Mouse (Mus musculus): Measurements from ENCODE around the gene Man1a. TPM values are rescaled to one million over a fixed set of nuclear protein-coding genes. Genes with fewer than 3 reads are reported as not detected.

Man1a gene
- polyA plus RNA-seq, 1 experiment from 2014 or later: 16.9 TPM

GRCm38 (mm10) chr10:54087346-54087745, 10.9 kb upstream of the Man1a start:
- Histone ChIP-seq H3K36me3 (ENCODE audit: control insufficient read depth, insufficient read depth, low read length) (no peaks in the 10 kb centered on the region), H3K9ac (replicated peaks; ENCODE audit: low read depth, low read length) (no peak overlapping the region), H3K4me2 (replicated peaks; ENCODE audit: low read depth, low read length) (no peak overlapping the region), H3K4me3 (ENCODE audit: low read depth, low read length) (no peak overlapping the region), H3K27ac (ENCODE audit: low read length) (no peak overlapping the region), H3K9me3 (ENCODE audit: control insufficient read depth, low read depth, low read length) (no peaks in the 10 kb centered on the region), H3K4me1 (ENCODE audit: control insufficient read depth, insufficient read depth, low read length) (no peaks in the 10 kb centered on the region), H3K27me3 (ENCODE audit: control insufficient read depth, insufficient read depth, low read length) (no peaks in the 10 kb centered on the region)
- WGBS: 84% methylated on average over 3 of the region's 3 CpGs
- ATAC-seq (ENCODE audit: insufficient number of reproducible peaks, insufficient read depth, low FRiP score, low read depth): no peak

DNA sequence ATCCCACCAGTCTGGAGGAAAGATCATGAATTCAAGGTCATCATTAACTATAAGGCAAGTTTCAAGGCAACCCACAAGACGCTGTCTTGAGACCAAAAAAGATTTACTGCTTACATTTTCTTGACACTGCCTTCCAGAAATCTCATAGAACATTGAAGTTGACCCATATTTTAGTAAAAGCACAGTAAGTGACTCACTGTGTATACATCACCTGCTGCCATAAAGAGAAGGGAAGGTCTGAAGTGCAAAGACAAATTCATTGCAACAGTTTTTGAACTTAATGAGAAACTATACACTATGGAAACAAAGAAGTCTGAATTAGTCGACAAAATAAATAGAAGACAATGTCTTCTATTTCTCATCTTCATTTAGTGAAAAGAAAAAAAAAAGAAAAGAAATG, 8.7 kb upstream of the Man1a start:
- Histone ChIP-seq H3K4me3 (ENCODE audit: low read depth, low read length) (no peak overlapping the region), H3K36me3 (ENCODE audit: control insufficient read depth, insufficient read depth, low read length) (no peaks in the 10 kb centered on the region), H3K4me1 (ENCODE audit: control insufficient read depth, insufficient read depth, low read length) (no peaks in the 10 kb centered on the region), H3K9ac (replicated peaks; ENCODE audit: low read depth, low read length) (no peak overlapping the region), H3K27me3 (ENCODE audit: control insufficient read depth, insufficient read depth, low read length) (no peaks in the 10 kb centered on the region), H3K27ac (ENCODE audit: low read length) (no peak overlapping the region), H3K4me2 (replicated peaks; ENCODE audit: low read depth, low read length) (no peak overlapping the region), H3K9me3 (ENCODE audit: control insufficient read depth, low read depth, low read length) (no peaks in the 10 kb centered on the region)
- 82% methylated on average over 2 of the region's 2 CpGs for WGBS
- no peak for ATAC-seq (ENCODE audit: insufficient number of reproducible peaks, insufficient read depth, low FRiP score, low read depth)

GRCm38 (mm10) chr10:54077005-54077404, 596 bp upstream of the Man1a start:
- H3K4me1 ChIP-seq (ENCODE audit: control insufficient read depth, insufficient read depth, low read length): peaks cover 9% of the 10 kb centered on the region; the same call in 1 of the 2 replicates
- no peak overlapping the region for H3K9ac ChIP-seq (replicated peaks; ENCODE audit: low read depth, low read length)
- no peaks in the 10 kb centered on the region for H3K27me3 ChIP-seq (ENCODE audit: control insufficient read depth, insufficient read depth, low read length)
- 52% methylated on average over 3 of the region's 3 CpGs for WGBS
- H3K27ac ChIP-seq (ENCODE audit: low read length): no peak overlapping the region
- no peaks in the 10 kb centered on the region for H3K9me3 ChIP-seq (ENCODE audit: control insufficient read depth, low read depth, low read length)
- H3K4me3 ChIP-seq (ENCODE audit: low read depth, low read length): no peak overlapping the region
- no peaks in the 10 kb centered on the region for H3K36me3 ChIP-seq (ENCODE audit: control insufficient read depth, insufficient read depth, low read length)
- H3K4me2 ChIP-seq (replicated peaks; ENCODE audit: low read depth, low read length): peak overlapping the region; percentile 87; the same call in 1 of the 2 replicates
- ATAC-seq (ENCODE audit: insufficient number of reproducible peaks, insufficient read depth, low FRiP score, low read depth): no peak

- Histone ChIP-seq H3K4me3 (ENCODE audit: low read depth, low read length) (peak overlapping the region; percentile 89), H3K9ac (replicated peaks; ENCODE audit: low read depth, low read length) (peak overlapping the region; percentile 70), H3K36me3 (ENCODE audit: control insufficient read depth, insufficient read depth, low read length) (no peaks in the 10 kb centered on the region), H3K4me1 (ENCODE audit: control insufficient read depth, insufficient read depth, low read length) (peaks cover 14% of the 10 kb centered on the region), H3K4me2 (replicated peaks; ENCODE audit: low read depth, low read length) (peak overlapping the region; percentile 87), H3K27ac (ENCODE audit: low read length) (peak overlapping the region; percentile 55; the same call in 1 of the 2 replicates), H3K27me3 (ENCODE audit: control insufficient read depth, insufficient read depth, low read length) (no peaks in the 10 kb centered on the region), H3K9me3 (ENCODE audit: control insufficient read depth, low read depth, low read length) (no peaks in the 10 kb centered on the region)
- ATAC-seq (ENCODE audit: insufficient number of reproducible peaks, insufficient read depth, low FRiP score, low read depth): peak; percentile 97
- WGBS: under 1% methylated on average over 68 of the region's 68 CpGs
Observed at GRCm38 (mm10) chr10:54075441-54076010, 883 bp downstream of the Man1a start.

GRCm38 (mm10) chr10:54074609-54075421, 1.6 kb downstream of the Man1a start:
- Histone ChIP-seq H3K4me2 (replicated peaks; ENCODE audit: low read depth, low read length) (peak overlapping the region; percentile 87), H3K9ac (replicated peaks; ENCODE audit: low read depth, low read length) (peak overlapping the region; percentile 70), H3K27me3 (ENCODE audit: control insufficient read depth, insufficient read depth, low read length) (no peaks in the 10 kb centered on the region), H3K27ac (ENCODE audit: low read length) (peak overlapping the region; percentile 55; the same call in 1 of the 2 replicates), H3K36me3 (ENCODE audit: control insufficient read depth, insufficient read depth, low read length) (no peaks in the 10 kb centered on the region), H3K9me3 (ENCODE audit: control insufficient read depth, low read depth, low read length) (no peaks in the 10 kb centered on the region), H3K4me3 (ENCODE audit: low read depth, low read length) (peak overlapping the region; percentile 89), H3K4me1 (ENCODE audit: control insufficient read depth, insufficient read depth, low read length) (peaks cover 16% of the 10 kb centered on the region)
- WGBS: under 1% methylated on average over 62 of the region's 73 CpGs
- ATAC-seq (ENCODE audit: insufficient number of reproducible peaks, insufficient read depth, low FRiP score, low read depth): peak; percentile 30; the same call in 1 of the 2 replicates

- Histone ChIP-seq H3K36me3 (ENCODE audit: control insufficient read depth, insufficient read depth, low read length) (no peaks in the 10 kb centered on the region), H3K4me1 (ENCODE audit: control insufficient read depth, insufficient read depth, low read length) (peaks cover 16% of the 10 kb centered on the region), H3K9ac (replicated peaks; ENCODE audit: low read depth, low read length) (peak overlapping the region; percentile 70), H3K4me3 (ENCODE audit: low read depth, low read length) (peak overlapping the region; percentile 89), H3K9me3 (ENCODE audit: control insufficient read depth, low read depth, low read length) (no peaks in the 10 kb centered on the region), H3K27ac (ENCODE audit: low read length) (peak overlapping the region; percentile 55; the same call in 1 of the 2 replicates), H3K4me2 (replicated peaks; ENCODE audit: low read depth, low read length) (peak overlapping the region; percentile 87), H3K27me3 (ENCODE audit: control insufficient read depth, insufficient read depth, low read length) (no peaks in the 10 kb centered on the region)
- ATAC-seq (ENCODE audit: insufficient number of reproducible peaks, insufficient read depth, low FRiP score, low read depth): no peak
- 1% methylated on average over 14 of the region's 14 CpGs for WGBS
Observed at GRCm38 (mm10) chr10:54074247-54074608, 2.2 kb downstream of the Man1a start.

DNA sequence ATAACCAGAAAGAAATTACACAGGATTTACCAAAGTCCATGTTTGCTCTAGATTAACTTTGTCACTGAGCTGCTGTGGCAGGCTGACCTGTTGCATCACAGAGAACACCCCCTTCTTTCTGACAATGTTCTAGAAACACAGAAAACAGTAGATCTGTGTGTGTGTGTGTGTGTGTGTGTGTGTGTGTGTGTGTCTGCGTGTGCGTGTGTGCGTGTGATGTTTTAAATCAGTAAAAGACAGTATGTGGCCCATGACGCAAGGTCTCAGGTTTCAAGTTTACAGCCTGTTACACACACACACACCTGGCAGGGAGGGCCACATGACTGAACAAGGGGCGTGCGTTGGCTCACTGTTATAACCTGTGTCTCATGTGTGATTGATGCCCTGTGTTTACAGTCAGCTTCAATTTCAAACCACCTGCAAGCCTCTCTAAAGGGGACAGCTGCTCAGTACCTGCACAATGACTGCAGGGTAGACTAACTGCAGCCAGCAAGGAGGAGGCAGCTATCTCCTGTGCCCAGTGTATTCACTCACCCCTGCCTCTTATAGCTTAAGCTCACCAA, 2.7 kb downstream of the Man1a start:
- Histone ChIP-seq H3K36me3 (ENCODE audit: control insufficient read depth, insufficient read depth, low read length) (no peaks in the 10 kb centered on the region), H3K9ac (replicated peaks; ENCODE audit: low read depth, low read length) (peak overlapping the region; percentile 70), H3K27ac (ENCODE audit: low read length) (peak overlapping the region; percentile 55; the same call in 1 of the 2 replicates), H3K27me3 (ENCODE audit: control insufficient read depth, insufficient read depth, low read length) (no peaks in the 10 kb centered on the region), H3K4me1 (ENCODE audit: control insufficient read depth, insufficient read depth, low read length) (peaks cover 16% of the 10 kb centered on the region), H3K9me3 (ENCODE audit: control insufficient read depth, low read depth, low read length) (no peaks in the 10 kb centered on the region), H3K4me2 (replicated peaks; ENCODE audit: low read depth, low read length) (peak overlapping the region; percentile 87), H3K4me3 (ENCODE audit: low read depth, low read length) (peak overlapping the region; percentile 89)
- ATAC-seq (ENCODE audit: insufficient number of reproducible peaks, insufficient read depth, low FRiP score, low read depth): peak; percentile 33; the same call in 1 of the 2 replicates
- 52% methylated on average over 6 of the region's 6 CpGs for WGBS

GRCm38 (mm10) chr10:54072336-54072735, 4.1 kb downstream of the Man1a start:
- WGBS: 73% methylated on average over 2 of the region's 2 CpGs
- Histone ChIP-seq H3K27me3 (ENCODE audit: control insufficient read depth, insufficient read depth, low read length) (no peaks in the 10 kb centered on the region), H3K27ac (ENCODE audit: low read length) (no peak overlapping the region), H3K4me1 (ENCODE audit: control insufficient read depth, insufficient read depth, low read length) (peaks cover 16% of the 10 kb centered on the region), H3K9ac (replicated peaks; ENCODE audit: low read depth, low read length) (no peak overlapping the region), H3K36me3 (ENCODE audit: control insufficient read depth, insufficient read depth, low read length) (no peaks in the 10 kb centered on the region), H3K4me2 (replicated peaks; ENCODE audit: low read depth, low read length) (peak overlapping the region; percentile 87), H3K9me3 (ENCODE audit: control insufficient read depth, low read depth, low read length) (no peaks in the 10 kb centered on the region), H3K4me3 (ENCODE audit: low read depth, low read length) (peak overlapping the region; percentile 89)
- ATAC-seq (ENCODE audit: insufficient number of reproducible peaks, insufficient read depth, low FRiP score, low read depth): no peak

All from stomach, embryonic 14.5 days (tissue).